Mouse (Mus musculus): ENCODE measurements around the gene Gpnmb. TPM values are rescaled to one million over a fixed set of nuclear protein-coding genes. Genes with fewer than 3 reads are reported as not detected.

Gene Gpnmb
- polyA plus RNA-seq, 1 experiment from 2014 or later = 0.23 TPM

DNA sequence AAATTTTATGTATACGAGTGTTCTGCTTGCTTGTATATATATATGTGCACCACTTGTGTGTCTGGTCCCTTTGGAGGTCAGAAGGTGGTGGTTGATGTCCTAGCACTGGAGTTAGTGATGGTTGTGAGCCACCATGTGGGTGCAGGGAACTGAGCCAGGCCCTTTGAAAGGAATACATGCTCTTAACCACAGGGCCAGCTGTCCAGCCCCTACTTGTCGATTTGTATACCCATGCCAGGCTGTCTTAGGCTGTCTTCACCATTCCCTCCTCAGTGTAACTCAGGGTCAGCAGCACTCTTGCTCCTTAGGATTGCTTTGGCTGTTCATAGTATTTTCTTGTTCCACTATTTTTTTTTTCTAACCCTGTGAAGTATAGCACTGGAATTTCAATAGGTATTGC, 41.5 kb downstream of the Gpnmb start:
- Histone ChIP-seq H3K9me3 (replicated peaks) (no peaks in the 10 kb centered on the region), H3K36me3 (peaks cover 40% of the 10 kb centered on the region), H3K27me3 (ENCODE audit: low read depth, poor library complexity, severe bottlenecking) (no peaks in the 10 kb centered on the region), H3K4me3 (no peak overlapping the region), H3K4me1 (peaks cover 13% of the 10 kb centered on the region), H3K27ac (no peak overlapping the region)
- DNase-seq (ENCODE audit: low spot score) = no peak
- WGBS = 87% methylated on average over 2 of the region's 2 CpGs

DNA sequence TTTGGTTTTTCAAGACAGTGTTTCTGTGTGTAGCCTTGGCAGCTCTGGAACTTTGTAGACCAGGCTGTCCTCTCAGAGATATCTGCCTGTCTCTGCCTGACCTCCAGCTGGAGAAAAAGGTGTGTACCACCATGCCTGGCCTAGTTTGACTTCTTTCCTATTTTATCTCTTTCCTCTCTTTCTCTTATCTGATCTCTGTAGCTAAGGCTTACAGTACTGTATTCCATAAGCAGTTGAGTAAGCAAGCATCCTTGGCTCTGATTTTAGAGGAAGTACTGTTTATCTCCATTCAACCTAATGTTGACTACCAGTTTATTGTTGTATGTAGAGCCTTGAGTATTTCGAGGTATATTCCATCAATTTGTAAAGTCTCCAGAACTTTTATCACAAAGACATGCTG, 43.0 kb downstream of the Gpnmb start:
- WGBS = 92% methylated on average over 1 of the region's 1 CpGs
- DNase-seq (ENCODE audit: low spot score) = no peak
- no peak overlapping the region for H3K27ac ChIP-seq

GRCm38 (mm10) chr6:49083008-49083407, 46.7 kb downstream of the Gpnmb start:
- Histone ChIP-seq H3K27me3 (ENCODE audit: low read depth, poor library complexity, severe bottlenecking) (no peaks in the 10 kb centered on the region), H3K4me1 (no peaks in the 10 kb centered on the region), H3K9me3 (replicated peaks) (no peaks in the 10 kb centered on the region), H3K4me3 (no peak overlapping the region), H3K36me3 (peaks cover 80% of the 10 kb centered on the region), H3K27ac (no peak overlapping the region)
- no peak for DNase-seq (ENCODE audit: low spot score)
- WGBS = 93% methylated on average over 4 of the region's 4 CpGs

More for the DNA sequence above, 43.0 kb downstream of the Gpnmb start:
- Histone ChIP-seq H3K9me3 (replicated peaks) (no peaks in the 10 kb centered on the region), H3K4me3 (no peak overlapping the region), H3K27me3 (ENCODE audit: low read depth, poor library complexity, severe bottlenecking) (no peaks in the 10 kb centered on the region), H3K36me3 (peaks cover 54% of the 10 kb centered on the region), H3K4me1 (peaks cover 9% of the 10 kb centered on the region)

- DNase-seq (ENCODE audit: low spot score) = no peak
- Histone ChIP-seq H3K4me1 (no peaks in the 10 kb centered on the region), H3K4me3 (no peak overlapping the region), H3K9me3 (replicated peaks) (no peaks in the 10 kb centered on the region), H3K27me3 (ENCODE audit: low read depth, poor library complexity, severe bottlenecking) (no peaks in the 10 kb centered on the region), H3K27ac (no peak overlapping the region), H3K36me3 (peaks cover 100% of the 10 kb centered on the region)
- 90% methylated on average over 10 of the region's 10 CpGs for WGBS
These were observed 58.6 kb downstream of the Gpnmb start for GRCm38 (mm10) chr6:49094968-49095367.

DNA sequence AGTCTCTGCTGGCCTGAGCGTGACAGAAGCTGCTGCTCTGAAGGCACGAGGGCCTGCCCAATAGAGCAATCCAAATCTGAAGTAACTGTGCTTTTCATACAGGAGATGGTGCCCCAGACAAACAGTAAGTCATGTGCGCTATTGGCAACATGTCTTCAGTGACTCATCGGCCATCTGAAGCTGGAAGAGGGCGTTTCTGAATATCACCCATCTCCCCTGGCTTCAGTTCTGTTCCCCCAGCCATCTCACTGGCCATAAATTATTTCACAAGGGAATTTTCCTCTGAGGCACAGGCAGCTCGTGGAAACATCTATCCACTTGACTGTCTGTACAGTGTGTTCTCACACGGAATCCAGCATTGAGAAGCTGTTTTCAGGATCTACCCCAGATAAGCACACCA, 60.1 kb downstream of the Gpnmb start:
- peaks cover 100% of the 10 kb centered on the region for H3K36me3 ChIP-seq
- H3K27me3 ChIP-seq (ENCODE audit: low read depth, poor library complexity, severe bottlenecking) = no peaks in the 10 kb centered on the region
- DNase-seq (ENCODE audit: low spot score) = no peak
- H3K4me3 ChIP-seq = no peak overlapping the region
- no peaks in the 10 kb centered on the region for H3K9me3 ChIP-seq (replicated peaks)
- H3K4me1 ChIP-seq = no peaks in the 10 kb centered on the region
- 87% methylated on average over 7 of the region's 7 CpGs for WGBS
- no peak overlapping the region for H3K27ac ChIP-seq

DNA sequence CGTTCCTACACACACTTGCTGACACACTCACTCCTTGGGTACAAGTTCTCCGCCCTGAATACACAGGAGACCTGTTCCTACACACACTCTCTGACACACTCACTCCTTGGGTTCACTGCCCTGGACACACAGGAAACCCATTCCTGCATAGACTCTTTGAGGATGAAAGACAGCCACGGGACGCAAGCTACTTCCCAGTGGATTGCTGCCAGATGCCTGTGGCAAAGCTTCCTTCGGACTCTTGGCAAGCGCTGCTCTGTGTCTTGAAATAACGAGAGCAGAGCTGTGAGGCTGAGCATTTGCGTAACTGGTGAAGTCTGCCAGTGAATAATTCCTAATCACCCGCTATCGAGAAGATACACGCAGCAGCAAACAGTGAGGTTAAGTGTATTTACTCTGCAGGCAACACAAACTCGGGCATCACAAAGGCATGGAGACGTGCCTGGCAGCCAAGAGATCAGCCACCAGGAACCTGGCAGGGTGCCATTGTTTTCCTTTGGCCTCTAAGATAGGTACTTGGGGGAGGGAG, 60.7 kb downstream of the Gpnmb start:
- no peaks in the 10 kb centered on the region for H3K27me3 ChIP-seq (ENCODE audit: low read depth, poor library complexity, severe bottlenecking)
- H3K4me1 ChIP-seq = no peaks in the 10 kb centered on the region
- H3K4me3 ChIP-seq = no peak overlapping the region
- no peak overlapping the region for H3K27ac ChIP-seq
- 89% methylated on average over 13 of the region's 13 CpGs for WGBS
- no peaks in the 10 kb centered on the region for H3K9me3 ChIP-seq (replicated peaks)
- H3K36me3 ChIP-seq = peaks cover 98% of the 10 kb centered on the region
- no peak for DNase-seq (ENCODE audit: low spot score)

- no peak for DNase-seq (ENCODE audit: low spot score)
- Histone ChIP-seq H3K4me3 (no peak overlapping the region), H3K36me3 (peaks cover 98% of the 10 kb centered on the region), H3K27me3 (ENCODE audit: low read depth, poor library complexity, severe bottlenecking) (no peaks in the 10 kb centered on the region), H3K27ac (no peak overlapping the region), H3K9me3 (replicated peaks) (no peaks in the 10 kb centered on the region), H3K4me1 (no peaks in the 10 kb centered on the region)
- 93% methylated on average over 5 of the region's 5 CpGs for WGBS
These were observed 61.3 kb downstream of the Gpnmb start for GRCm38 (mm10) chr6:49097596-49098110.

DNA sequence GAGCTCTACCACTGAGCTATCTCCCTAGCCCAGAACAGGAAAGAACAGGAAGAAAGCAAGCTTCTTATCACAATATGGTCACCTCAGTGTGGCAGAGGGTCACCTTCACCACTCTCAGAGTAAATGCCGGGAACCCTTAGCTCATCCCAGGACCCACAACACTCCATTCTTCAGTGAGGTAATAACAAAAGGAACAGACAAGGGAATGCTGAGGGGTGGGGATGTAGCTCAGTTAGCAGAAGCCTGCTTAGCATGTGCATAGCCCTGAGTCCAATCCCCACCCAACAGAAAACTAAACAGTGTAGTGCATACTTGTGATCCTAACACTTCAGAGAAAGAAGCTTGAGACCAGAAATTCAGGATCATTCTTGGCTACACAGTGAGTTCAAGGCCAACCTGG, 62.7 kb downstream of the Gpnmb start:
- Histone ChIP-seq H3K27ac (no peak overlapping the region), H3K4me3 (no peak overlapping the region), H3K36me3 (peaks cover 98% of the 10 kb centered on the region), H3K4me1 (no peaks in the 10 kb centered on the region), H3K9me3 (replicated peaks) (no peaks in the 10 kb centered on the region), H3K27me3 (ENCODE audit: low read depth, poor library complexity, severe bottlenecking) (no peaks in the 10 kb centered on the region)
- DNase-seq (ENCODE audit: low spot score) = no peak
- WGBS = 100% methylated on average over 1 of the region's 1 CpGs

GRCm38 (mm10) chr6:49106746-49107500, 70.6 kb downstream of the Gpnmb start:
- no peak overlapping the region for H3K27ac ChIP-seq
- H3K4me1 ChIP-seq = no peaks in the 10 kb centered on the region
- H3K27me3 ChIP-seq (ENCODE audit: low read depth, poor library complexity, severe bottlenecking) = no peaks in the 10 kb centered on the region
- WGBS = 94% methylated on average over 15 of the region's 15 CpGs
- H3K36me3 ChIP-seq = peaks cover 100% of the 10 kb centered on the region
- H3K4me3 ChIP-seq = no peak overlapping the region
- H3K9me3 ChIP-seq (replicated peaks) = no peaks in the 10 kb centered on the region
- DNase-seq (ENCODE audit: low spot score) = no peak

DNA sequence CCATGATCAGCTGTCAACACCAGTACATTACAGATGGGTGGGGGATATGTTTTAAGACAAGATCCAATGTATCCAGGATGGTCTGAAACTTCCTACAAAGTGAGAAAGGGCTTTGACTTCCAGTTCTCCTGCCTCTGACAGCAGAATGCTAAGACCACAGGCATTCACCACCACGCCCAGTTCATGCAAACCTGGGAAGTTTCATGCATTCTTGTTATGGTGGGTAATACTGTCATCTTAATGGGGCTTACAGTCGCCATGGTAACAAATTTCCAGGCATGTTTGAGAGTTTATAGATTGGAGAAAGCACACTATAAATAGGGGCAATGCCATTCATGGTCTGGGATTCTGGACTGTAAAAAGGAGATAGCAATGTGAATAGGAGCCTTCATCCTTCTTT, 72.8 kb downstream of the Gpnmb start:
- Histone ChIP-seq H3K4me1 (peaks cover 6% of the 10 kb centered on the region; the same call in 1 of the 2 replicates), H3K9me3 (replicated peaks) (no peaks in the 10 kb centered on the region), H3K4me3 (no peak overlapping the region), H3K27me3 (ENCODE audit: low read depth, poor library complexity, severe bottlenecking) (no peaks in the 10 kb centered on the region), H3K27ac (no peak overlapping the region), H3K36me3 (peaks cover 89% of the 10 kb centered on the region)
- DNase-seq (ENCODE audit: low spot score) = no peak
- WGBS = 92% methylated on average over 2 of the region's 2 CpGs

- Histone ChIP-seq H3K4me3 (no peak overlapping the region), H3K9me3 (replicated peaks) (no peaks in the 10 kb centered on the region), H3K27ac (0 out of 2 replicates have a peak overlapping the region, but pooled peaks have one; percentile 19), H3K4me1 (peaks cover 10% of the 10 kb centered on the region; the same call in 1 of the 2 replicates), H3K36me3 (peaks cover 86% of the 10 kb centered on the region), H3K27me3 (ENCODE audit: low read depth, poor library complexity, severe bottlenecking) (no peaks in the 10 kb centered on the region)
- DNase-seq (ENCODE audit: low spot score) = no peak
- 56% methylated on average over 7 of the region's 7 CpGs for WGBS
These were observed 77.5 kb downstream of the Gpnmb start for GRCm38 (mm10) chr6:49113895-49114294.

DNA sequence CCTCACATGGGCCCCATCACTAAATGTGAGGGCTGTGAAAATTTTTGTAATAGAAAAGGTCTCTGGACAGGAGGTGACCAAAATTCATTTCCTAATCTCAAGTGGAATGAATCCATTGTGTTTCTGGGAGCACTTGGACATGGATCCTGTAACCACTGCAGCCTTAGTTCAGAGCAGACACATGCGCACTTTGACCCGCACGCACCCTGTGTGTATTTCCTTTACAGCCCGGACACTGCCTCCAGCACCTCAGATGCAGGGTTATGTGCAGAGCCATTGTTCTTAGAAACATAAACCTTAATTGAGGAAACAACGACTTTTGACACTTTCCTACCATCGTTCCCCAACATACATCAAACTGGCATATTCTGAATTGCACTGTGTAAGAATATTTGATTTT, 78.1 kb downstream of the Gpnmb start:
- 89% methylated on average over 6 of the region's 6 CpGs for WGBS
- H3K27ac ChIP-seq = 0 out of 2 replicates have a peak overlapping the region, but pooled peaks have one; percentile 19
- H3K36me3 ChIP-seq = peaks cover 82% of the 10 kb centered on the region

GRCm38 (mm10) chr6:49115550-49115949, 79.2 kb downstream of the Gpnmb start:
- DNase-seq (ENCODE audit: low spot score) = no peak
- 87% methylated on average over 5 of the region's 5 CpGs for WGBS
- Histone ChIP-seq H3K9me3 (replicated peaks) (no peaks in the 10 kb centered on the region), H3K27ac (no peak overlapping the region), H3K27me3 (ENCODE audit: low read depth, poor library complexity, severe bottlenecking) (no peaks in the 10 kb centered on the region), H3K36me3 (peaks cover 80% of the 10 kb centered on the region), H3K4me1 (peaks cover 10% of the 10 kb centered on the region; the same call in 1 of the 2 replicates), H3K4me3 (no peak overlapping the region)

More for the DNA sequence above, 78.1 kb downstream of the Gpnmb start:
- H3K4me3 ChIP-seq = no peak overlapping the region
- DNase-seq (ENCODE audit: low spot score) = no peak
- H3K9me3 ChIP-seq (replicated peaks) = no peaks in the 10 kb centered on the region
- no peaks in the 10 kb centered on the region for H3K27me3 ChIP-seq (ENCODE audit: low read depth, poor library complexity, severe bottlenecking)
- H3K4me1 ChIP-seq = peaks cover 10% of the 10 kb centered on the region; the same call in 1 of the 2 replicates
